Mouse (Mus musculus): ENCODE measurements around the gene Cd47. TPM values are rescaled to one million over a fixed set of nuclear protein-coding genes. Genes with fewer than 3 reads are reported as not detected.

Cd47 gene
- polyA plus RNA-seq, 1 experiment = 56.8 TPM

GRCm38 (mm10) chr16:49945084-49945483 lies 144.8 kb downstream of the Cd47 start:
- H3K27ac ChIP-seq (ENCODE audit: insufficient read depth, low read length) = no peak overlapping the region
- peaks cover 2% of the 10 kb centered on the region; the same call in 1 of the 2 replicates for H3K4me1 ChIP-seq (ENCODE audit: control insufficient read depth, insufficient read depth, insufficient read length)
- no peak for DNase-seq (ENCODE audit: low read depth in 1 of 2, low spot score in 2 of 2)
- 89% methylated on average over 5 of the region's 5 CpGs for WGBS
- no peaks in the 10 kb centered on the region for H3K27me3 ChIP-seq (ENCODE audit: control insufficient read depth, insufficient read depth, low read length)
- TF ChIP-seq POLR2A (IDR thresholded peaks at IDR 0.05; ENCODE audit: low read depth, low read length) (no peak), CTCF (IDR thresholded peaks at IDR 0.05; ENCODE audit: extremely low read depth, insufficient read depth, insufficient read length, insufficient replicate concordance) (no peak)
- no peaks in the 10 kb centered on the region for H3K36me3 ChIP-seq (ENCODE audit: control insufficient read depth, insufficient read depth, low read length)
- H3K4me3 ChIP-seq (ENCODE audit: extremely low read depth, insufficient read depth, insufficient read length) = no peak overlapping the region

- Histone ChIP-seq H3K4me3 (ENCODE audit: extremely low read depth, insufficient read depth, insufficient read length) (no peak overlapping the region), H3K4me1 (ENCODE audit: control insufficient read depth, insufficient read depth, insufficient read length) (peaks cover 2% of the 10 kb centered on the region; the same call in 1 of the 2 replicates), H3K27ac (ENCODE audit: insufficient read depth, low read length) (no peak overlapping the region), H3K36me3 (ENCODE audit: control insufficient read depth, insufficient read depth, low read length) (no peaks in the 10 kb centered on the region), H3K27me3 (ENCODE audit: control insufficient read depth, insufficient read depth, low read length) (no peaks in the 10 kb centered on the region)
- TF ChIP-seq POLR2A (IDR thresholded peaks at IDR 0.05; ENCODE audit: low read depth, low read length) (no peak), CTCF (IDR thresholded peaks at IDR 0.05; ENCODE audit: extremely low read depth, insufficient read depth, insufficient read length, insufficient replicate concordance) (no peak)
- WGBS = 88% methylated on average over 3 of the region's 3 CpGs
- no peak for DNase-seq (ENCODE audit: low read depth in 1 of 2, low spot score in 2 of 2)
These were observed 146.7 kb downstream of the Cd47 start for GRCm38 (mm10) chr16:49947049-49947448.

- TF ChIP-seq CTCF (IDR thresholded peaks at IDR 0.05; ENCODE audit: extremely low read depth, insufficient read depth, insufficient read length, insufficient replicate concordance) (no peak), POLR2A (IDR thresholded peaks at IDR 0.05; ENCODE audit: low read depth, low read length) (no peak)
- peaks cover 2% of the 10 kb centered on the region; the same call in 1 of the 2 replicates for H3K4me1 ChIP-seq (ENCODE audit: control insufficient read depth, insufficient read depth, insufficient read length)
- H3K36me3 ChIP-seq (ENCODE audit: control insufficient read depth, insufficient read depth, low read length) = no peaks in the 10 kb centered on the region
- no peak overlapping the region for H3K4me3 ChIP-seq (ENCODE audit: extremely low read depth, insufficient read depth, insufficient read length)
- no peaks in the 10 kb centered on the region for H3K27me3 ChIP-seq (ENCODE audit: control insufficient read depth, insufficient read depth, low read length)
- DNase-seq (ENCODE audit: low read depth in 1 of 2, low spot score in 2 of 2) = no peak
- no peak overlapping the region for H3K27ac ChIP-seq (ENCODE audit: insufficient read depth, low read length)
- 95% methylated on average over 7 of the region's 7 CpGs for WGBS
These were observed 147.3 kb downstream of the Cd47 start for GRCm38 (mm10) chr16:49947610-49948009.

- 85% methylated on average over 3 of the region's 3 CpGs for WGBS
- Histone ChIP-seq H3K27ac (ENCODE audit: insufficient read depth, low read length) (no peak overlapping the region), H3K27me3 (ENCODE audit: control insufficient read depth, insufficient read depth, low read length) (no peaks in the 10 kb centered on the region), H3K4me3 (ENCODE audit: extremely low read depth, insufficient read depth, insufficient read length) (no peak overlapping the region), H3K36me3 (ENCODE audit: control insufficient read depth, insufficient read depth, low read length) (no peaks in the 10 kb centered on the region), H3K4me1 (ENCODE audit: control insufficient read depth, insufficient read depth, insufficient read length) (peaks cover 2% of the 10 kb centered on the region; the same call in 1 of the 2 replicates)
- TF ChIP-seq POLR2A (IDR thresholded peaks at IDR 0.05; ENCODE audit: low read depth, low read length) = no peak
- TF ChIP-seq CTCF (IDR thresholded peaks at IDR 0.05; ENCODE audit: extremely low read depth, insufficient read depth, insufficient read length, insufficient replicate concordance) = no peak
- DNase-seq (ENCODE audit: low read depth in 1 of 2, low spot score in 2 of 2) = no peak
These were observed 148.0 kb downstream of the Cd47 start for GRCm38 (mm10) chr16:49948287-49948686.

- Histone ChIP-seq H3K27me3 (ENCODE audit: control insufficient read depth, insufficient read depth, low read length) (no peaks in the 10 kb centered on the region), H3K4me3 (ENCODE audit: extremely low read depth, insufficient read depth, insufficient read length) (no peak overlapping the region), H3K36me3 (ENCODE audit: control insufficient read depth, insufficient read depth, low read length) (no peaks in the 10 kb centered on the region), H3K4me1 (ENCODE audit: control insufficient read depth, insufficient read depth, insufficient read length) (no peaks in the 10 kb centered on the region), H3K27ac (ENCODE audit: insufficient read depth, low read length) (no peak overlapping the region)
- no peak for DNase-seq (ENCODE audit: low read depth in 1 of 2, low spot score in 2 of 2)
- no peak for TF ChIP-seq CTCF (IDR thresholded peaks at IDR 0.05; ENCODE audit: extremely low read depth, insufficient read depth, insufficient read length, insufficient replicate concordance)
- TF ChIP-seq POLR2A (IDR thresholded peaks at IDR 0.05; ENCODE audit: low read depth, low read length) = no peak
- 76% methylated on average over 4 of the region's 4 CpGs for WGBS
These were observed 148.9 kb downstream of the Cd47 start for GRCm38 (mm10) chr16:49949261-49949660.

- no peak overlapping the region for H3K27ac ChIP-seq (ENCODE audit: insufficient read depth, low read length)
- TF ChIP-seq CTCF (IDR thresholded peaks at IDR 0.05; ENCODE audit: extremely low read depth, insufficient read depth, insufficient read length, insufficient replicate concordance) (no peak), POLR2A (IDR thresholded peaks at IDR 0.05; ENCODE audit: low read depth, low read length) (no peak)
- 88% methylated on average over 2 of the region's 2 CpGs for whole genome bisulfite sequencing
- H3K4me3 ChIP-seq (ENCODE audit: extremely low read depth, insufficient read depth, insufficient read length) = no peak overlapping the region
- no peaks in the 10 kb centered on the region for H3K27me3 ChIP-seq (ENCODE audit: control insufficient read depth, insufficient read depth, low read length)
- H3K4me1 ChIP-seq (ENCODE audit: control insufficient read depth, insufficient read depth, insufficient read length) = no peaks in the 10 kb centered on the region
- no peak for DNase-seq (ENCODE audit: low read depth in 1 of 2, low spot score in 2 of 2)
- no peaks in the 10 kb centered on the region for H3K36me3 ChIP-seq (ENCODE audit: control insufficient read depth, insufficient read depth, low read length)
These were observed 150.0 kb downstream of the Cd47 start for GRCm38 (mm10) chr16:49950340-49950739.

GRCm38 (mm10) chr16:49951288-49951691 lies 151.0 kb downstream of the Cd47 start:
- no peak for DNase-seq (ENCODE audit: low read depth in 1 of 2, low spot score in 2 of 2)
- Histone ChIP-seq H3K27me3 (ENCODE audit: control insufficient read depth, insufficient read depth, low read length) (no peaks in the 10 kb centered on the region), H3K27ac (ENCODE audit: insufficient read depth, low read length) (no peak overlapping the region), H3K4me3 (ENCODE audit: extremely low read depth, insufficient read depth, insufficient read length) (no peak overlapping the region), H3K36me3 (ENCODE audit: control insufficient read depth, insufficient read depth, low read length) (no peaks in the 10 kb centered on the region), H3K4me1 (ENCODE audit: control insufficient read depth, insufficient read depth, insufficient read length) (no peaks in the 10 kb centered on the region)
- WGBS = 86% methylated on average over 2 of the region's 2 CpGs
- no peak for TF ChIP-seq CTCF (IDR thresholded peaks at IDR 0.05; ENCODE audit: extremely low read depth, insufficient read depth, insufficient read length, insufficient replicate concordance)
- TF ChIP-seq POLR2A (IDR thresholded peaks at IDR 0.05; ENCODE audit: low read depth, low read length) = no peak
